Mouse (Mus musculus): Measurements from ENCODE around the gene Unc13a. TPM values are rescaled to one million over a fixed set of nuclear protein-coding genes. Genes with fewer than 3 reads are reported as not detected.
A peak's percentile ranks its signal among the peaks of the same experiment; 100 is the strongest.

Unc13a gene
- polyA plus RNA-seq, 1 experiment from 2014 or later, result 0.51 TPM

GRCm38 (mm10) chr8:71670198-71670597 is 1.4 kb downstream of the Unc13a start:
- Histone ChIP-seq H3K4me1 (peaks cover 62% of the 10 kb centered on the region), H3K36me3 (no peaks in the 10 kb centered on the region), H3K27ac (peak overlapping the region; percentile 73), H3K9me3 (replicated peaks) (no peaks in the 10 kb centered on the region), H3K27me3 (ENCODE audit: low read depth, poor library complexity, severe bottlenecking) (peaks cover 85% of the 10 kb centered on the region), H3K4me3 (peak overlapping the region; percentile 56)
- WGBS, result 7% methylated on average over 11 of the region's 12 CpGs
- DNase-seq (ENCODE audit: low spot score), result no peak

- Histone ChIP-seq H3K4me1 (peaks cover 66% of the 10 kb centered on the region), H3K9me3 (replicated peaks) (no peaks in the 10 kb centered on the region), H3K27me3 (ENCODE audit: low read depth, poor library complexity, severe bottlenecking) (peaks cover 89% of the 10 kb centered on the region), H3K36me3 (no peaks in the 10 kb centered on the region), H3K27ac (peak overlapping the region; percentile 77), H3K4me3 (peak overlapping the region; percentile 25)
- DNase-seq (ENCODE audit: low spot score), result no peak
- WGBS, result 3% methylated on average over 21 of the region's 21 CpGs
These were observed 3.2 kb downstream of the Unc13a start for GRCm38 (mm10) chr8:71668220-71668975.

GRCm38 (mm10) chr8:71667256-71667655 is 4.3 kb downstream of the Unc13a start:
- H3K27me3 ChIP-seq (ENCODE audit: low read depth, poor library complexity, severe bottlenecking), result peaks cover 89% of the 10 kb centered on the region
- WGBS, result 53% methylated on average over 5 of the region's 5 CpGs
- peak; percentile 30 for DNase-seq (ENCODE audit: low spot score)
- no peaks in the 10 kb centered on the region for H3K9me3 ChIP-seq (replicated peaks)
- H3K4me3 ChIP-seq, result no peak overlapping the region
- no peaks in the 10 kb centered on the region for H3K36me3 ChIP-seq
- peak overlapping the region; percentile 77 for H3K27ac ChIP-seq
- peaks cover 66% of the 10 kb centered on the region for H3K4me1 ChIP-seq

- Histone ChIP-seq H3K4me1 (peaks cover 62% of the 10 kb centered on the region), H3K9me3 (replicated peaks) (no peaks in the 10 kb centered on the region), H3K27ac (no peak overlapping the region), H3K27me3 (ENCODE audit: low read depth, poor library complexity, severe bottlenecking) (peaks cover 89% of the 10 kb centered on the region), H3K4me3 (no peak overlapping the region), H3K36me3 (no peaks in the 10 kb centered on the region)
- WGBS, result 33% methylated on average over 1 of the region's 1 CpGs
- DNase-seq (ENCODE audit: low spot score), result no peak
These were observed 4.7 kb downstream of the Unc13a start for GRCm38 (mm10) chr8:71666855-71667254.

GRCm38 (mm10) chr8:71665331-71666130 is 6.0 kb downstream of the Unc13a start:
- WGBS, result 4% methylated on average over 22 of the region's 22 CpGs
- peak; percentile 92 for DNase-seq (ENCODE audit: low spot score)
- Histone ChIP-seq H3K36me3 (no peaks in the 10 kb centered on the region), H3K27ac (0 out of 2 replicates have a peak overlapping the region, but pooled peaks have one; percentile 6), H3K27me3 (ENCODE audit: low read depth, poor library complexity, severe bottlenecking) (peaks cover 92% of the 10 kb centered on the region), H3K4me3 (peak overlapping the region; percentile 40), H3K9me3 (replicated peaks) (no peaks in the 10 kb centered on the region), H3K4me1 (peaks cover 50% of the 10 kb centered on the region)

GRCm38 (mm10) chr8:71660325-71661120 is 11.0 kb downstream of the Unc13a start:
- Histone ChIP-seq H3K9me3 (replicated peaks) (no peaks in the 10 kb centered on the region), H3K36me3 (no peaks in the 10 kb centered on the region), H3K4me3 (no peak overlapping the region; the same call in 1 of the 2 replicates), H3K27ac (no peak overlapping the region), H3K4me1 (peaks cover 14% of the 10 kb centered on the region), H3K27me3 (ENCODE audit: low read depth, poor library complexity, severe bottlenecking) (peaks cover 98% of the 10 kb centered on the region)
- WGBS, result 8% methylated on average over 36 of the region's 36 CpGs
- DNase-seq (ENCODE audit: low spot score), result peak; percentile 94

GRCm38 (mm10) chr8:71659751-71660150 is 11.8 kb downstream of the Unc13a start:
- Histone ChIP-seq H3K9me3 (replicated peaks) (no peaks in the 10 kb centered on the region), H3K27me3 (ENCODE audit: low read depth, poor library complexity, severe bottlenecking) (peaks cover 100% of the 10 kb centered on the region), H3K36me3 (no peaks in the 10 kb centered on the region), H3K4me1 (peaks cover 12% of the 10 kb centered on the region), H3K27ac (no peak overlapping the region), H3K4me3 (no peak overlapping the region)
- no peak for DNase-seq (ENCODE audit: low spot score)
- 68% methylated on average over 1 of the region's 1 CpGs for WGBS

GRCm38 (mm10) chr8:71658515-71659049 is 13.0 kb downstream of the Unc13a start:
- WGBS, result 33% methylated on average over 17 of the region's 17 CpGs
- H3K27me3 ChIP-seq (ENCODE audit: low read depth, poor library complexity, severe bottlenecking), result peaks cover 100% of the 10 kb centered on the region
- H3K27ac ChIP-seq, result no peak overlapping the region

GRCm38 (mm10) chr8:71657816-71658215 is 13.7 kb downstream of the Unc13a start:
- H3K4me1 ChIP-seq, result peaks cover 16% of the 10 kb centered on the region
- no peak for DNase-seq (ENCODE audit: low spot score)
- H3K9me3 ChIP-seq (replicated peaks), result no peaks in the 10 kb centered on the region
- no peaks in the 10 kb centered on the region for H3K36me3 ChIP-seq
- WGBS, result 20% methylated on average over 9 of the region's 9 CpGs
- H3K27ac ChIP-seq, result no peak overlapping the region
- no peak overlapping the region for H3K4me3 ChIP-seq
- H3K27me3 ChIP-seq (ENCODE audit: low read depth, poor library complexity, severe bottlenecking), result peaks cover 100% of the 10 kb centered on the region

More at GRCm38 (mm10) chr8:71658515-71659049, 13.0 kb downstream of the Unc13a start:
- no peak for DNase-seq (ENCODE audit: low spot score)
- Histone ChIP-seq H3K36me3 (no peaks in the 10 kb centered on the region), H3K4me3 (no peak overlapping the region), H3K9me3 (replicated peaks) (no peaks in the 10 kb centered on the region), H3K4me1 (peaks cover 16% of the 10 kb centered on the region)

GRCm38 (mm10) chr8:71654600-71654999 is 17.0 kb downstream of the Unc13a start:
- Histone ChIP-seq H3K4me3 (peak overlapping the region; percentile 39), H3K27ac (no peak overlapping the region), H3K36me3 (no peaks in the 10 kb centered on the region), H3K27me3 (ENCODE audit: low read depth, poor library complexity, severe bottlenecking) (peaks cover 92% of the 10 kb centered on the region), H3K4me1 (peaks cover 12% of the 10 kb centered on the region), H3K9me3 (replicated peaks) (no peaks in the 10 kb centered on the region)
- 2% methylated on average over 24 of the region's 24 CpGs for WGBS
- peak; percentile 56 for DNase-seq (ENCODE audit: low spot score)

GRCm38 (mm10) chr8:71645510-71645909 is 26.0 kb downstream of the Unc13a start:
- Histone ChIP-seq H3K4me3 (no peak overlapping the region), H3K36me3 (no peaks in the 10 kb centered on the region), H3K9me3 (replicated peaks) (no peaks in the 10 kb centered on the region), H3K4me1 (no peaks in the 10 kb centered on the region), H3K27me3 (ENCODE audit: low read depth, poor library complexity, severe bottlenecking) (peaks cover 3% of the 10 kb centered on the region; the same call in 1 of the 2 replicates), H3K27ac (no peak overlapping the region)
- 85% methylated on average over 9 of the region's 9 CpGs for WGBS
- DNase-seq (ENCODE audit: low spot score), result no peak

GRCm38 (mm10) chr8:71639318-71639717 is 32.2 kb downstream of the Unc13a start:
- 89% methylated on average over 4 of the region's 4 CpGs for WGBS
- peaks cover 4% of the 10 kb centered on the region for H3K4me1 ChIP-seq
- no peak overlapping the region for H3K4me3 ChIP-seq
- DNase-seq (ENCODE audit: low spot score), result no peak
- H3K9me3 ChIP-seq (replicated peaks), result no peaks in the 10 kb centered on the region
- H3K36me3 ChIP-seq, result no peaks in the 10 kb centered on the region
- no peak overlapping the region for H3K27ac ChIP-seq
- peaks cover 45% of the 10 kb centered on the region for H3K27me3 ChIP-seq (ENCODE audit: low read depth, poor library complexity, severe bottlenecking)
